Mouse (Mus musculus) gastrocnemius, adult 8-10 months (tissue): Measurements from ENCODE around the gene Slc19a3. TPM values are rescaled to one million over a fixed set of nuclear protein-coding genes. Genes with fewer than 3 reads are reported as not detected.
"Not testable (repeated sequence)": the region's sequence is repeated elsewhere in the genome, so short reads cannot be mapped to it uniquely, and the experiment has no call there.

Experiments used
- DNase-seq, 2 experiments: peaks; one replicate each; pipeline ENCODE4 v3.0.0; 2022; ENCODE audit warnings: low spot score in 2 of 2
- total RNA-seq, 4 experiments: library from RNA; stranded (reverse); gene quantifications; 2 replicates each; pipeline ENCODE4 v1.2.4; 2022

Slc19a3 gene
- total RNA-seq, 4 experiments from 2014 or later, result 0.27 TPM; not detected in 3

DNA sequence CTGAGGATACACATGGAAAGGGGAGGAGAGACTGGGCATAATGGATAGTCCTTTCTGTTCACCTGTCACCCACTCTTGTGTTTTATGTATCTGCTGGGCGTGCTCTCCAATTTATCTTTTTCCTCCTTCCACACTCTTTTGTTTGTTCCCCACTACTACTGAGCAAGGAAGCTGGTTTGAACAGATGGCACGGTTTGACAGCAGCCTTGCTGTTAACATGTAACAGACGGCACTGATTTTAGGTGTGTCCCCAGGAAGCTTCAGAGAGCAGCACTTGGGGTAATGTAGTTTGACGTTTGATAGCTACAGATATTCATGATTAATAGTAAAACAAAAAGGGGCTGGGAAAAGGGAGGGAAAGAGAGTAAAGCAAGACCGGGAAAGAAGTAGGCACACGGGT is 30.8 kb downstream of the Slc19a3 start:
- no peak for DNase-seq

DNA sequence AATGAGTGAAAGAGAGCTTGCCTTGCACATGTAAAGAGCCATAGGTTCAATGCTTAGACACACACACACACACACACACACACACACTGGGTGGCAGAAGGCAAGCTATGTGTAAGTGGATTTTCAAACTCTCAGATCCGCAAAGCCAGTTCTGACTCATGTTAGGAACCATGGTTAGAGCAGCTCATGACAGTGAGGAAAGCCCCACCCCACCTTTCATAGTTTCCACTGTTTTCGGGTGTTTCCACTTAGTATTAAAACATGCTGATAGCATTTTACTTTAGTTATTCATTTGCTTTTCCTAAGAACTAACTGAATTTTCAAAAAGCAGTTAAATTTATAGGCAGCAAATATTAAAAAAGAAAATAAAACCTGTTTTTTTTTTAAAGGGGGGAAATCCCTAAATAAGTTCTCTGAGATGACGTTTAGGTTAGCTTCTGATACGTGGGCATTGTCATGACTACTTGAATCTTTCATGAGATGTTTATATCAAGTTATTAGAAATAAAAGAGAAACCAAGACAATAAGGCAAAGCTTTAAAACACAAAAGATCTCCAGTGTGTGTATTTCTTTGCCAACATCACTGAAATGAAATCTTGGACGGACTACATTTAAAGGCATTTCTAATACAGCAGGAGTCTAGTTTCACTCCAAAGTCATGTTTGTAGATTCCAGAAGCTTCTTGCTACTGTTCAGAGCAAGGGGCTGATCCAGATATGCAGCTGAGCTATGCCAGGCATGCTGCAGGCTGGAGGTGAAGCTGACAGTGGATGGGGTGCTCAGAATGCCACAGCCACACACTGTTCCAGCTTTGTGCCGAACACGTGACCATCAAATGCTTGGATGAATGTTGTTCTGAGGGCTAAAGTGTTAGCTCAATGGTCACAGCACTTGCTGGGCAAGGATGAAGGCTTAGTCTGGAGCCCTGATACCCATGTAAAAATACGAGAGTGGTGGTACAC is 31.7 kb downstream of the Slc19a3 start:
- no peak for DNase-seq

DNA sequence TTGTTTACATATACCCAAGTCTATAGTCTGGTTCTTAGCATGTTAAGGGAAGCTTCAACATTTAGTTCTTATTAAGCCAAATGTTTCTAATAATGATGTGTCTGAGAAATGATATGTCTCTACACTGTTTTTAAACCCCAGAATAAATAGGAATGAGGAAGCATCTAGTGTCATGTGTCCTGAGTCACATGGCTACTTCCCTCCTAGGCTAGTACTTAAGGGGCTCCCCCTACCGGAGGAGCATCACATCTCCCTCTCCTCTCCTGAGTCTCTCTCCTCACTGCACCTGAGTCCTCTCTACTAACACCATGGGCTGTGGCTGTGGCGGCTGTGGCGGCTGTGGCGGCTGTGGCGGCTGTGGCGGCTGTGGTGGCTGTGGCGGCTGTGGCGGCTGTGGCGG is 37.9 kb downstream of the Slc19a3 start, which contains the start of gene Gm47959:
Gene Gm47959, plus strand, starts transcription at position 243 of the 400 bp plus-strand sequence.
- not testable (repeated sequence) for DNase-seq

DNA sequence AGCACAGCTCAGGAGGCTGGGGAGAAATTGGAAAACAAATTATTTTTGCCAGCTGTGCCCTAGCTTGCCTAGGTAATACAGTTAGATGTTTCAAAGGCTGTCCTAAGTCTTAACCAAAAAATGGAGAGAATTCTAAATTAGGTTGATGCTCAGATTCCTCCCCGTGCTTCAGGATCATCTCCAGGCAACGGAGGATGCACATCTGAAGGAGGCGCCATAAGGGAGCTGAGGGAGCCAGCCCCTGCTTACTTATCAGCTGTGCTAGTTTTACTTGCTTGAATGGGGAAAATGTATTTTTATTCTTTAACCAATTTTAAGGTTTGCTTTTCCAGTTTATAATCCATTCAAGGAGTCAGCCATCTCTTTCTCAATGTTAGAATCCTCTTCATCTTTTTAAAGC is 44.3 kb downstream of the Slc19a3 start:
- DNase-seq, result no peak

DNA sequence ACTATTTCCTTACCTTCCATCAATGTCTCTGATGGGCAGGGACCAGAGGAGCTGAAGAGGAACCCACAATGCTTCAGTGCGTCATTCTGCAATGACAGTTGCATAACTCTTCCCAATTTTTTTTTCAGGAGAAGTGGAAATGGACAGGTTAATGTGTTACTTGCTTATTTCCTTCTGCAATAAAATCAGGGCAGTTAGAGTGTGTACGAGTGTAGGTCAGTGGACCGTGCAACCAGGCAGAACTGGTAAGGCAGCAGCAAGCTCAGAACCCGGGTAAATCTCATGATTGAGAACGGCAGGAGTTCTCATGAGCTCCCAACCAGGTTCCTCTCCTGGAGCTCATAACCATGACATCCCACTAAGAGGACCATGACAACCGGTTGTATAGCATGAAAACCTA is 46.2 kb downstream of the Slc19a3 start:
- no peak for DNase-seq

DNA sequence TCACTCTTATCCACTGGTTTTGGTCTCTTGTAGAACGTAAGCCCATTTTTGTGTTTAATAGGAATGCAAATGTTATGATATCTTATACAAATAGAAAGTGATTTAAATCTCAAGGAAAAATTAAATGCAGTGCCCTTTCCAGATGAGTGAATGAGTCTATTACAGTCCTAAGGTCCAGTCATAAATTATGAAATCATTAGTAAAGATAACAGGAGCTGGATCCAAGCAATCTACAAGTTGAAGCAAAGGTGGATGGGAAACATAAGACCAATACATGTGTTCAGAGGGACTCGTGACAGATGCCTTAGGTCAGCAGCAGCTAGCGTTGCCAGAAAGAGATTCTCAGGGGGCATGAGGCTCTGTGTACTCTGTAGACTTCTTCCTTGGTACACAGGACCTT is 46.7 kb downstream of the Slc19a3 start:
- DNase-seq, result no peak

DNA sequence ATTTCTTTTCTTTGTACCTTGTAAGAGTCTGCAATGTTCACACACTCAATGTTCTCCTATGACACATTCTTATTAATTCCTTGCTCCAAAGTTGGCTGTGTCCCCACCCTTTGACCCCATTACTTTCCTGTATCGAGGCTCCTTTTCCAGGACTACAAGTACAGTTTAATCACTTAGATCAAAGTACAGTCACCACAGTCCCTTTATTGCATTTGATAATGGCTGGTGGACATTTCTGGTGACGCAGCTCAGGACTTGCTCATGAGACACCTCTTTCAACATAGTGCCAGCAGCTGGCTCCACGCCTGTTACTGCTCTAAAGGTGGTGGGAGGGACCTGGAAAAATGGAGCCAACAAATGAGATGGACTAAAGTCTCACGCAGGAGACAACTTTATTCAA is 47.2 kb downstream of the Slc19a3 start:
- no peak for DNase-seq

DNA sequence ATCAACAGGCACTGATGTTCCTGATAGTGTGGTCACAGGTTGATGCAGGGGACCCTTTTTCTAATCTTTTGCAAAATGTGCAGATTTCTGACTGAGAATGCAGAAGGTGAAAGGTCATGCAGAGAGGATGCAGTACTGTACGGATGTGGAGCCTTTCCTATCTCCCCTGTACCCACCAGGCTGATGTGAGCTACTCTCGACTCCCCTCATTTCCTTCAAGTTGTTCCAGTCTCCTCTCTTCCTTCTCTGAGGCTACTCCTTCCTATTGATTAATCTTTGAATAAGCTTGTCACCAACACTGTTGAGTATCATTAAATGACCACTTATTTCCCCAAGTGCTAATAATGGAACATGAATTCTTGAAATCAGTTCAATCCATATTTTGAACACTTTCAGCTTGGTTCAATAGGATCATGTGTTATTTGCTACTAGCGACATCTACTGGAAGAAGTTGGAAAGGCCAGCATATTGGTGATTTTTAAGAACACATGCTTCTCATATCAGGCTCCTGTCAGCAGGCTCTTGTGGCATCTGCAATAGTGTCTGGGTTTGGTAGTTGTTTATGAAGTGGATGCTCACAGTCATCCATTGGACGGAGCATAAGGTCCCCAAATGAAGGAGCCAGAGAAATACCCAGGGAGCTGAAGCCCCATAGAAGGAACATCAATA is 50.6 kb downstream of the Slc19a3 start:
- no peak for DNase-seq

DNA sequence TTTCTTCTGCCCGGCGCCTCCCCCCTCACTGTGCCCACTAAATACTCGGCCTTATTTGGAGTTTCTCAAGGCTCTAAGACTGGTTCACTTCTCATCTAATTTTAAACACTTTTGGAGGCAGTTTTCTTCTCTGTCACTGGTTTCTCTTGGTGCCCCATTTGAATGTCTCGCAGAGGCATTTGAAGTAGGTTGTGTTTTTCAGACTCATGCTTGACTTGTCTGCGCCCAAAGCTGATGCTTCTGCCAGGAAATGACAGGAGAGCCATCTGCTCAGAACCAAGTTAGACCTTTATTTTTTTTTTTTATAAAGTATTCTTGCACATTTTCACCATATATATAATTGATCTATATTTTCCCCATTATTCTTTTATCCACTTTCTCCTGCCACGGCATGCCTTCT is 51.5 kb downstream of the Slc19a3 start:
- DNase-seq, result no peak

DNA sequence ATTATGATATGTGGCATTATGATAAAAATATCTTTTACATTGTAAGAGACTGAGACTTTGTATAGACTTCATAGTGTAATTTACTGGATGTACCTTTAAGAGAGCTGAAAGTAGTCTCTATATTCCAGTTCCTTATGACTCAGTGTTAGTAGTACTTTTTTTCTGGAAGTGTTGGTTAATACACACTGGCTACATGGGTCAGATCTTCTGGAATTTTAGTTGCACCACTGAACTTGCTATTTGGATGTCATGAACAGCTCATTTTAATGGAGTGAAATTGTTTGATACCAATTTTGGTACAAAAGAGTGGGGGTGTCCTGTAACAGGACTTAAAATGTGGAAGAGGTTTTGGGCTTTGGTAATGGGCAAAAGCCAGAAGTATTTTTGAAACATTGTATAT is 60.4 kb downstream of the Slc19a3 start:
- no peak for DNase-seq

DNA sequence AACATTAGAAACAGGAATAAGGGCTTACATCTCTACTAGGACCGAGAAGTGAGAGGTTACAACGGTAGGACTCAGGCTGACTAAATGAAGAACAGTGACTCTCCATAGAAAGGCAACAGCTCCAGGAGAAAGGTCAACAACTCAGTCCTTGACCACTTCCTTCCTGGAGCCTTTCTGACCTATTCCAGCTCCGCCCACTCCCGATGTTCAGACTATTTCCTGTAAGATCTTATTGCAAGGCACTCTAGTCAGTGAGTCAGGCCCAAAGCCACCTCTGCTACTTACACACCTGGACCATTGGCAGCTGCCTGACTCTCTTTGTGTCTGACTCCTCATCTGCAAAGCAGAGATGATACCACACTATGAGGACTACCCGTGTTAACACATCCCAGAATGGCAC is 62.5 kb downstream of the Slc19a3 start:
- no peak for DNase-seq

DNA sequence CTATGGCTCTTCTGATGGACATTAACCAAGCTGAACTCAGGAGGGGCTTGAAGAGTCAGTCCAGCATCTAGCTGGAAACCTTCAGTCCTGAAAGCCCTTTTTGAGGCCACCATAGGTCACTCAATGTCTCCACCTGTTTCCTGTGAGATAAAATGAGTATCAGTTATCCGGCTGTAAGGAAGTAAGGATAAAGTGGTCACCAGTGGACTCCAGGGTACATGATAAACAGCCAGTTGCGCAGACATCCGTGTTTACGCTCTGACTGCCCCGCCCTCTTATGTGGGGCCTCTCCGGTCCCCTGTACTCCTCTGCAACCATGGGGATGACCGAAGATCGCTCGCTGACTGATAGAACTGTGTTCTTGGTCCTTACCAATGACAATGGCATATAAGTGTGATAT is 63.9 kb downstream of the Slc19a3 start:
- no peak for DNase-seq

DNA sequence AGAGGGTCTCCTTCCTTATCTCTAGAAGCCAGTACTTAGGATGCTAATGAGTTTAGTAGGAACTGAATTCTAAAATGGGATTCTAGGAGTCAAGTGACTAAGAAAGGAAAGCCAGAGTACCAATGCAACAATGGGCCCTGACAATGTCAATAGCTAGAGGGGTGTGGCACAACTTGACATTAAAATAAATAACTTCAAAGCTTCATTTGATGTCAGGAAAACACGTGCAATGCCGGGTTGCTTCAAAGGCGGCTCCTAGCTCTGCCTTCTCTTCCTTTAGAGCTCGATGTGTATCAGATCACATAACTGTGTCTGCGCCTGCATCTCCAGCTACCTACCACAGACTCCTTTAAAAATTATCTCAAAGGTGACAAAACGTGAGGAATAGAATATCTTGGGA is 64.3 kb downstream of the Slc19a3 start:
- no peak for DNase-seq

DNA sequence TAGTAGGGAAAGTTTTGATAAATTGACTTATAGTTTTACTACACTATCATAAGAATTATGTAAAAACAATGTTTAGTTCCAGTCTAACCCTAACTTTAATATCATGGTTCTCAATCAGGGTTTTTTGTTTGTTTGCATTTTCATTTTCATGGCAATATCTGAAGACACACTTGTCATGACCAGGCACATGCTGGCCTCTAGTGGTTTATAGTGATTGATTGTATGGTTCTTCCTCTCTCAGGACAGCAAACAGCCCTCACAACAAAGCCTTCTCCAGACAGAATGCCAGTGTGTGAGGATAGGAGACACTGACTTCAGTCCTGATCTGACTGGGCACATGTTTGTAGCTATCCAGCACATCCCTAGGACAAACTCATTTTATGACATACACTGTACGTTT is 65.0 kb downstream of the Slc19a3 start:
- no peak for DNase-seq

DNA sequence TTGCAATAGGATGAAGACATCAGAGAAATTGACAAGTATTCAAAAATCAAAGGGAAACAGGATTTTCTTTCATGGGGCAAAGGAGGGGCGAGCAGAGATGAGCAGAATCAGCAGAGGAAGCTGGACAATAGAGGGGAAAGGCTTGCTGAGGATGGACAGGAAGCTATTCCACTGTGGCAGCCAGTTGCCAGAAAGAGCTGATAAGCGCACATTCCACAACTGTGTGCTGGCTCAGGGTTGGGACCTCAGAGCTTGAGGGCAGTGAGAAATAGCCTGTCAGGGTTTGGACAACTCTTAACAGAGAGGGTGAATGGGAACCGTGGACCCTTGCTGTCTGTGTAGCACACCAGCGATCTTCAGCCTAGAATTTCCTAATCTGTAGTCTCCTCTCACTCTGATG is 66.2 kb downstream of the Slc19a3 start:
- DNase-seq, result no peak

DNA sequence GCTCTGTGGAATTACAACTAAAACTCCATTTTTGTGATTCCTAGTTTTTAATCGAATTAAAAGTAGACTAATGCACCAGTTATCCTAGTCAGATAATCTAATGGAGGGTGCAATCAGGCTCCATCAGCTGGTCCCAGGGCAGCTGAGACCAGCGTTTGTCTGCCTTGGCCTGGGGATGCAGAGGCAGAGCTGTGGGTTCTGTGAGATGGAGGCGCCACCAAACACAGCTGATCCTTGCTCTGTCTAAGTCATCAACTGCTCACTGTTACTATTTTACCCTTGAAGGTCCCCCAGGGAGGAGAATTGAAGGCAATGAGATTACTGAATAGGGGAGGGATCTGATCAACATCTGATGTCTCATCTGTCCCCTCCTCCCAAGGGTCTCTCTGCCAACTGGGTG is 71.8 kb downstream of the Slc19a3 start:
- no peak for DNase-seq

Other genes with a start within 250 kb of the Slc19a3 start
- gene Agfg1, start 199.0 kb downstream of the Slc19a3 start, total RNA-seq, result 10 to 100 TPM; 22.0 to 24.1 (median 23.1) TPM
- gene A030005L19Rik, start 125.1 kb downstream of the Slc19a3 start, total RNA-seq, result not detected
- gene A030014E15Rik, start 113.5 kb downstream of the Slc19a3 start, total RNA-seq, result not detected
- gene Gm6217, start 107.0 kb downstream of the Slc19a3 start, total RNA-seq, result not detected
- gene A030003K21Rik, start 95.1 kb downstream of the Slc19a3 start, total RNA-seq, result not detected
- not detected for gene Gm7544, start 82.4 kb downstream of the Slc19a3 start, total RNA-seq
- gene Gm47955, start 78.2 kb downstream of the Slc19a3 start, total RNA-seq, result not detected
- gene Gm47959, start 37.9 kb downstream of the Slc19a3 start, total RNA-seq, result not detected
- not detected for gene Krtap28-10, start 4.0 kb upstream of the Slc19a3 start, total RNA-seq
- gene Gm47969, start 6.5 kb upstream of the Slc19a3 start, total RNA-seq, result not detected
- gene A030005K14Rik, start 20.9 kb upstream of the Slc19a3 start, total RNA-seq, result not detected
- not detected for gene Krtap28-13, start 22.5 kb upstream of the Slc19a3 start, total RNA-seq
- not detected for gene Ccl20, start 78.3 kb upstream of the Slc19a3 start, total RNA-seq
- not detected for gene Daw1, start 121.3 kb upstream of the Slc19a3 start, total RNA-seq